Mouse (Mus musculus) E14TG2a.4 (cell line): ENCODE measurements around the gene Dennd1c.

Experiments
- CTCF ChIP-seq: conservative IDR thresholded peaks from 2 replicates; pipeline ENCODE4 v1.5.1; 2014; ENCODE audit warnings: low read length
- POU5F1 ChIP-seq: IDR thresholded peaks from 2 replicates; pipeline ENCODE4 v1.6.1; 2014; ENCODE audit warnings: low read length, borderline replicate concordance

- TF ChIP-seq CTCF (no peak), POU5F1 (no peak)
These were observed at the start of gene Dennd1c for GRCm38 (mm10) chr17:57078336-57078735.
